Mouse (Mus musculus): Measurements from ENCODE around the gene Gal3st2c. TPM values are rescaled to one million over a fixed set of nuclear protein-coding genes. Genes with fewer than 3 reads are reported as not detected.
"Not testable (repeated sequence)": the region's sequence is repeated elsewhere in the genome, so short reads cannot be mapped to it uniquely, and the experiment has no call there.

Gene Gal3st2c
- under 1 TPM in 1 of 2 experiments, not detected in 1; 0.02 TPM for total RNA-seq (2021)
- long read RNA-seq, experiment 1, result 0 reads
- long read RNA-seq, experiment 2, result 0 reads

GRCm38 (mm10) chr1:93990209-93990608 is at the start of gene Gal3st2c:
TSS of gene Gal3st2c (plus strand) at chr1:93990509.
- DNase-seq (ENCODE audit: low spot score), result not testable (repeated sequence)

- not testable (repeated sequence) for DNase-seq (ENCODE audit: low spot score)
Measured at GRCm38 (mm10) chr1:93949087-93949486, 41.2 kb upstream of the Gal3st2c start.

GRCm38 (mm10) chr1:93966489-93966888 is 23.8 kb upstream of the Gal3st2c start:
- not testable (repeated sequence) for DNase-seq (ENCODE audit: low spot score)

- DNase-seq (ENCODE audit: low spot score), result not testable (repeated sequence)
Measured at GRCm38 (mm10) chr1:93970380-93970779, 19.9 kb upstream of the Gal3st2c start.

GRCm38 (mm10) chr1:93970797-93971196 is 19.5 kb upstream of the Gal3st2c start:
- DNase-seq (ENCODE audit: low spot score), result not testable (repeated sequence)

- not testable (repeated sequence) for DNase-seq (ENCODE audit: low spot score)
Measured at GRCm38 (mm10) chr1:93975764-93976163, 14.5 kb upstream of the Gal3st2c start.

GRCm38 (mm10) chr1:93978287-93978686 is 12.0 kb upstream of the Gal3st2c start:
- not testable (repeated sequence) for DNase-seq (ENCODE audit: low spot score)

- not testable (repeated sequence) for DNase-seq (ENCODE audit: low spot score)
Measured at GRCm38 (mm10) chr1:93980932-93981331, 9.4 kb upstream of the Gal3st2c start.

GRCm38 (mm10) chr1:93986167-93986566 is 4.1 kb upstream of the Gal3st2c start:
- no peak for DNase-seq (ENCODE audit: low spot score)

- DNase-seq (ENCODE audit: low spot score), result no peak
Measured at GRCm38 (mm10) chr1:93988786-93989185, 1.5 kb upstream of the Gal3st2c start.

- not testable (repeated sequence) for DNase-seq (ENCODE audit: low spot score)
Measured at GRCm38 (mm10) chr1:93991068-93991467, 759 bp downstream of the Gal3st2c start.

- not testable (repeated sequence) for DNase-seq (ENCODE audit: low spot score)
Measured at GRCm38 (mm10) chr1:93991491-93991890, 1.2 kb downstream of the Gal3st2c start.

- no peak for DNase-seq (ENCODE audit: low spot score)
Measured at GRCm38 (mm10) chr1:94001023-94001422, 10.7 kb downstream of the Gal3st2c start.

- DNase-seq (ENCODE audit: low spot score), result not testable (repeated sequence)
Measured at GRCm38 (mm10) chr1:94005954-94006506, 15.7 kb downstream of the Gal3st2c start.

- not testable (repeated sequence) for DNase-seq (ENCODE audit: low spot score)
Measured at GRCm38 (mm10) chr1:94008826-94009225, 18.5 kb downstream of the Gal3st2c start.

GRCm38 (mm10) chr1:94011643-94012042 is 21.3 kb downstream of the Gal3st2c start:
- no peak for DNase-seq (ENCODE audit: low spot score)

- no peak for DNase-seq (ENCODE audit: low spot score)
Measured at GRCm38 (mm10) chr1:94020151-94020550, 29.8 kb downstream of the Gal3st2c start, which contains the start of gene Neu4. TSS of gene Neu4 (plus strand) at chr1:94020451.

- DNase-seq (ENCODE audit: low spot score), result no peak
Measured at GRCm38 (mm10) chr1:94027506-94028108, 37.3 kb downstream of the Gal3st2c start.

GRCm38 (mm10) chr1:94028741-94029140 is 38.4 kb downstream of the Gal3st2c start:
- DNase-seq (ENCODE audit: low spot score), result no peak

- DNase-seq (ENCODE audit: low spot score), result no peak
Measured at GRCm38 (mm10) chr1:94033075-94033602, 42.8 kb downstream of the Gal3st2c start.

- peak; percentile 80 for DNase-seq (ENCODE audit: low spot score)
Measured at GRCm38 (mm10) chr1:94034984-94035743, 44.9 kb downstream of the Gal3st2c start.

GRCm38 (mm10) chr1:94040391-94040790 is 50.1 kb downstream of the Gal3st2c start:
- DNase-seq (ENCODE audit: low spot score), result no peak

All from gastrocnemius, adult 18-20 months (tissue).